Mouse (Mus musculus) limb, embryonic 14.5 days (tissue): Measurements from ENCODE around the gene Olfr1231. TPM values are rescaled to one million over a fixed set of nuclear protein-coding genes. Genes with fewer than 3 reads are reported as not detected.

Experiments
- ATAC-seq: fragments of 200-750 bp; cut with Nextera tagmentation; 2 replicates; pipeline ENCODE4 v1.8.0; 2017; ENCODE audit warnings: low read depth, moderate number of reproducible peaks, moderate TSS enrichment; ENCODE audit not compliant: low FRiP score
- DNase-seq: peaks from one replicate; pipeline ENCODE4 v3.0.0-alpha.2; 2015; ENCODE audit warnings: low spot score
- H3K27ac ChIP-seq: fragments of 300-500 bp; sonication (generic); replicated peaks from 2 replicates; pipeline ENCODE4 v1.5.1; 2014; ENCODE audit warnings: low read depth, mild to moderate bottlenecking, low read length, moderate library complexity, mixed read lengths
- H3K27me3 ChIP-seq: fragments of 300-500 bp; sonication (generic); 2 replicates; pipeline ENCODE4 v1.6.1; 2014; ENCODE audit warnings: low read length, mixed read lengths; ENCODE audit not compliant: control insufficient read depth, insufficient read depth
- H3K36me3 ChIP-seq: fragments of 300-500 bp; sonication (generic); 2 replicates; pipeline ENCODE4 v1.6.1; 2014; ENCODE audit warnings: mild to moderate bottlenecking, low read length, moderate library complexity, mixed read lengths; ENCODE audit not compliant: control insufficient read depth, insufficient read depth
- H3K4me1 ChIP-seq: fragments of 300-500 bp; sonication (generic); 2 replicates; pipeline ENCODE4 v1.6.1; 2014; ENCODE audit warnings: antibody characterized with exemption, low read length, mixed read lengths; ENCODE audit not compliant: control insufficient read depth, insufficient read depth
- H3K4me2 ChIP-seq: fragments of 300-500 bp; sonication (generic); replicated peaks from 2 replicates; pipeline ENCODE4 v1.6.1; 2014; ENCODE audit warnings: low read depth, mild to moderate bottlenecking, low read length, moderate library complexity; ENCODE audit not compliant: severe bottlenecking
- H3K4me3 ChIP-seq: fragments of 300-500 bp; sonication (generic); replicated peaks from 2 replicates; pipeline ENCODE4 v1.5.1; 2014; ENCODE audit warnings: low read length
- H3K9ac ChIP-seq: fragments of 300-500 bp; sonication (generic); 2 replicates; pipeline ENCODE4 v1.6.1; 2014; ENCODE audit warnings: mild to moderate bottlenecking, low read depth, low read length, moderate library complexity; ENCODE audit not compliant: severe bottlenecking
- H3K9me3 ChIP-seq: fragments of 300-500 bp; sonication (generic); 2 replicates; pipeline ENCODE4 v1.6.1; 2016; ENCODE audit warnings: low read length; ENCODE audit not compliant: control insufficient read depth
- POLR2A ChIP-seq: fragments of 200-500 bp; IDR thresholded peaks from 2 replicates; pipeline ENCODE4 v1.8.0; 2012; ENCODE audit warnings: inconsistent platforms, mild to moderate bottlenecking, moderate library complexity, borderline replicate concordance; ENCODE audit not compliant: insufficient read depth, insufficient read length; ENCODE audit errors: extremely low read depth
- polyA plus RNA-seq, 2 experiments: library from polyadenylated mRNA; depleted of rRNA in 1 of 2; stranded (reverse) in 1 of 2; unstranded in 1 of 2; fragments of >200 nt; fragmentation: Nextera tagmentation in 1 of 2; extraction: Ambion mirVana in 1 of 2; gene quantifications; 2 replicates each; pipeline versions ENCODE4 v1.2.1 to v1.2.3; 2012 to 2014

The Olfr1231 gene
- polyA plus RNA-seq, 2 experiments: not detected

DNA sequence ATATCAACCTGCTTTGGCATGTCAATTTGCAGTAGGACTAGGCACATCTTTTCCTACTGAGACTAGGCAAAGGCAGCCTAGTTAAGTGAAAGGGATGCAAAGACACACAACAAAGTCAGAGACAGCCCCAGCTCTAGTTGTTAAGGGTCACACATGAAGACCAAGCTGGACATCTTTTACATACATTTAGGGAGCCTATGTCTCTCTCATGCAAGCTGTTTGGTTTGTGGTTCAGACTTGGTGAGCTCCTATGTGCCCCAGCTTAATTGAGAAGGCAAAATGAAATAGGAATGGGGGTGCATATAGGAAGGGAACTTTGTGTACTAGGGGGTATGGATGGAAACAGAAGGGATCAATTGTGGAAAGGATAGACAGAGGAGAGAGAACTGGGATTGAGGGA lies 52.9 kb downstream of the Olfr1231 start, which contains the start of gene Olfr1228:
Gene Olfr1228, minus strand, starts transcription at position 101 of the 400 bp plus-strand sequence.
- Histone ChIP-seq H3K4me1 (no peaks in the 10 kb centered on the region), H3K4me2 (no peak within 1 kb of the TSS), H3K36me3 (no peaks in the 10 kb centered on the region), H3K9me3 (no peaks in the 10 kb centered on the region), H3K9ac (no peak within 1 kb of the TSS), H3K4me3 (no peak within 1 kb of the TSS), H3K27ac (no peak within 1 kb of the TSS), H3K27me3 (no peaks in the 10 kb centered on the region)
- TF ChIP-seq POLR2A: no peak
- ATAC-seq (no peak), DNase-seq (no peak)

Other genes with a start within 250 kb of the Olfr1231 start
- gene Olfr1218, start 245.9 kb downstream of the Olfr1231 start, polyA plus RNA-seq (2012; rRNA removed): not detected in 2 replicates
- not detected in 2 replicates for gene Olfr1218, start 245.9 kb downstream of the Olfr1231 start, polyA plus RNA-seq (2014; fragmentation: Nextera tagmentation; extraction: Ambion mirVana)
- not detected in 2 replicates for gene Olfr1219, start 223.6 kb downstream of the Olfr1231 start, polyA plus RNA-seq (2012; rRNA removed)
- not detected in 2 replicates for gene Olfr1219, start 223.6 kb downstream of the Olfr1231 start, polyA plus RNA-seq (2014; fragmentation: Nextera tagmentation; extraction: Ambion mirVana)
- not detected in 2 replicates for gene Olfr1220, start 200.2 kb downstream of the Olfr1231 start, polyA plus RNA-seq (2012; rRNA removed)
- gene Olfr1220, start 200.2 kb downstream of the Olfr1231 start, polyA plus RNA-seq (2014; fragmentation: Nextera tagmentation; extraction: Ambion mirVana): not detected in 2 replicates
- not detected in 2 replicates for gene Olfr1221, start 189.8 kb downstream of the Olfr1231 start, polyA plus RNA-seq (2012; rRNA removed)
- not detected in 2 replicates for gene Olfr1221, start 189.8 kb downstream of the Olfr1231 start, polyA plus RNA-seq (2014; fragmentation: Nextera tagmentation; extraction: Ambion mirVana)
- gene Olfr1222, start 174.0 kb downstream of the Olfr1231 start, polyA plus RNA-seq (2012; rRNA removed): not detected in 2 replicates
- not detected in 2 replicates for gene Olfr1222, start 174.0 kb downstream of the Olfr1231 start, polyA plus RNA-seq (2014; fragmentation: Nextera tagmentation; extraction: Ambion mirVana)
- not detected in 2 replicates for gene Olfr1223, start 155.5 kb downstream of the Olfr1231 start, polyA plus RNA-seq (2012; rRNA removed)
- not detected in 2 replicates for gene Olfr1223, start 155.5 kb downstream of the Olfr1231 start, polyA plus RNA-seq (2014; fragmentation: Nextera tagmentation; extraction: Ambion mirVana)
- not detected in 2 replicates for gene Olfr1224-ps1, start 143.0 kb downstream of the Olfr1231 start, polyA plus RNA-seq (2012; rRNA removed)
- gene Olfr1224-ps1, start 143.0 kb downstream of the Olfr1231 start, polyA plus RNA-seq (2014; fragmentation: Nextera tagmentation; extraction: Ambion mirVana): not detected in 2 replicates
- not detected in 2 replicates for gene Olfr1225, start 132.4 kb downstream of the Olfr1231 start, polyA plus RNA-seq (2012; rRNA removed)
- not detected in 2 replicates for gene Olfr1225, start 132.4 kb downstream of the Olfr1231 start, polyA plus RNA-seq (2014; fragmentation: Nextera tagmentation; extraction: Ambion mirVana)
- not detected in 2 replicates for gene Olfr1226, start 107.0 kb downstream of the Olfr1231 start, polyA plus RNA-seq (2012; rRNA removed)
- gene Olfr1226, start 107.0 kb downstream of the Olfr1231 start, polyA plus RNA-seq (2014; fragmentation: Nextera tagmentation; extraction: Ambion mirVana): not detected in 2 replicates
- not detected in 2 replicates for gene Olfr1228, start 53.0 kb downstream of the Olfr1231 start, polyA plus RNA-seq (2012; rRNA removed)
- not detected in 2 replicates for gene Olfr1228, start 53.0 kb downstream of the Olfr1231 start, polyA plus RNA-seq (2014; fragmentation: Nextera tagmentation; extraction: Ambion mirVana)
- not detected in 2 replicates for gene Olfr1229, start 19.1 kb downstream of the Olfr1231 start, polyA plus RNA-seq (2012; rRNA removed)
- not detected in 2 replicates for gene Olfr1229, start 19.1 kb downstream of the Olfr1231 start, polyA plus RNA-seq (2014; fragmentation: Nextera tagmentation; extraction: Ambion mirVana)
- gene Olfr1230, start 9.8 kb downstream of the Olfr1231 start, polyA plus RNA-seq (2012; rRNA removed): not detected in 2 replicates
- gene Olfr1230, start 9.8 kb downstream of the Olfr1231 start, polyA plus RNA-seq (2014; fragmentation: Nextera tagmentation; extraction: Ambion mirVana): not detected in 2 replicates
- not detected in 2 replicates for gene Olfr1232, start 22.6 kb upstream of the Olfr1231 start, polyA plus RNA-seq (2012; rRNA removed)
- gene Olfr1232, start 22.6 kb upstream of the Olfr1231 start, polyA plus RNA-seq (2014; fragmentation: Nextera tagmentation; extraction: Ambion mirVana): not detected in 2 replicates
- not detected in 2 replicates for gene Olfr1233, start 35.3 kb upstream of the Olfr1231 start, polyA plus RNA-seq (2012; rRNA removed)
- not detected in 2 replicates for gene Olfr1233, start 35.3 kb upstream of the Olfr1231 start, polyA plus RNA-seq (2014; fragmentation: Nextera tagmentation; extraction: Ambion mirVana)
- gene Olfr1234, start 57.8 kb upstream of the Olfr1231 start, polyA plus RNA-seq (2012; rRNA removed): not detected in 2 replicates
- not detected in 2 replicates for gene Olfr1234, start 57.8 kb upstream of the Olfr1231 start, polyA plus RNA-seq (2014; fragmentation: Nextera tagmentation; extraction: Ambion mirVana)
- not detected in 2 replicates for gene Olfr1238, start 102.6 kb upstream of the Olfr1231 start, polyA plus RNA-seq (2012; rRNA removed)
- not detected in 2 replicates for gene Olfr1238, start 102.6 kb upstream of the Olfr1231 start, polyA plus RNA-seq (2014; fragmentation: Nextera tagmentation; extraction: Ambion mirVana)
- not detected in 2 replicates for gene Olfr1239, start 113.3 kb upstream of the Olfr1231 start, polyA plus RNA-seq (2012; rRNA removed)
- gene Olfr1239, start 113.3 kb upstream of the Olfr1231 start, polyA plus RNA-seq (2014; fragmentation: Nextera tagmentation; extraction: Ambion mirVana): not detected in 2 replicates
- gene Olfr1240, start 135.9 kb upstream of the Olfr1231 start, polyA plus RNA-seq (2012; rRNA removed): not detected in 2 replicates
- not detected in 2 replicates for gene Olfr1240, start 135.9 kb upstream of the Olfr1231 start, polyA plus RNA-seq (2014; fragmentation: Nextera tagmentation; extraction: Ambion mirVana)
- not detected in 2 replicates for gene Olfr1241, start 180.1 kb upstream of the Olfr1231 start, polyA plus RNA-seq (2012; rRNA removed)
- gene Olfr1241, start 180.1 kb upstream of the Olfr1231 start, polyA plus RNA-seq (2014; fragmentation: Nextera tagmentation; extraction: Ambion mirVana): not detected in 2 replicates
- not detected in 2 replicates for gene Olfr1242, start 191.3 kb upstream of the Olfr1231 start, polyA plus RNA-seq (2012; rRNA removed)
- not detected in 2 replicates for gene Olfr1242, start 191.3 kb upstream of the Olfr1231 start, polyA plus RNA-seq (2014; fragmentation: Nextera tagmentation; extraction: Ambion mirVana)
- not detected in 2 replicates for gene Olfr1243, start 224.4 kb upstream of the Olfr1231 start, polyA plus RNA-seq (2012; rRNA removed)
- not detected in 2 replicates for gene Olfr1243, start 224.4 kb upstream of the Olfr1231 start, polyA plus RNA-seq (2014; fragmentation: Nextera tagmentation; extraction: Ambion mirVana)